Mouse (Mus musculus): ENCODE measurements around the gene Lonrf3. TPM values are rescaled to one million over a fixed set of nuclear protein-coding genes. Genes with fewer than 3 reads are reported as not detected.

The Lonrf3 gene
- polyA plus RNA-seq, 1 experiment from 2014 or later: 0.46 TPM

- no peak for ATAC-seq (ENCODE audit: insufficient number of reproducible peaks, insufficient read depth, low FRiP score, low read depth)
- no peak overlapping the region for H3K9ac ChIP-seq (replicated peaks; ENCODE audit: low read depth, low read length)
- no peak overlapping the region for H3K4me2 ChIP-seq (replicated peaks; ENCODE audit: low read depth, low read length)
- no peak overlapping the region for H3K27ac ChIP-seq (ENCODE audit: low read length)
- no peaks in the 10 kb centered on the region for H3K36me3 ChIP-seq (ENCODE audit: control insufficient read depth, insufficient read depth, low read length)
- H3K4me1 ChIP-seq (ENCODE audit: control insufficient read depth, insufficient read depth, low read length): no peaks in the 10 kb centered on the region
- H3K27me3 ChIP-seq (ENCODE audit: control insufficient read depth, insufficient read depth, low read length): no peaks in the 10 kb centered on the region
- H3K9me3 ChIP-seq (ENCODE audit: control insufficient read depth, low read depth, low read length): no peaks in the 10 kb centered on the region
- WGBS: 67% methylated on average over 3 of the region's 3 CpGs
- no peak overlapping the region for H3K4me3 ChIP-seq (ENCODE audit: low read depth, low read length)
Observed at GRCm38 (mm10) chrX:36389971-36390370, 61.8 kb downstream of the Lonrf3 start.

- 57% methylated on average over 2 of the region's 2 CpGs for WGBS
- H3K4me2 ChIP-seq (replicated peaks; ENCODE audit: low read depth, low read length): no peak overlapping the region
- no peaks in the 10 kb centered on the region for H3K9me3 ChIP-seq (ENCODE audit: control insufficient read depth, low read depth, low read length)
- H3K27me3 ChIP-seq (ENCODE audit: control insufficient read depth, insufficient read depth, low read length): no peaks in the 10 kb centered on the region
- H3K4me3 ChIP-seq (ENCODE audit: low read depth, low read length): no peak overlapping the region
- no peak for ATAC-seq (ENCODE audit: insufficient number of reproducible peaks, insufficient read depth, low FRiP score, low read depth)
- H3K27ac ChIP-seq (ENCODE audit: low read length): no peak overlapping the region
- H3K9ac ChIP-seq (replicated peaks; ENCODE audit: low read depth, low read length): no peak overlapping the region
- H3K36me3 ChIP-seq (ENCODE audit: control insufficient read depth, insufficient read depth, low read length): no peaks in the 10 kb centered on the region
- H3K4me1 ChIP-seq (ENCODE audit: control insufficient read depth, insufficient read depth, low read length): no peaks in the 10 kb centered on the region
Observed at GRCm38 (mm10) chrX:36390503-36390902, 62.4 kb downstream of the Lonrf3 start.

DNA sequence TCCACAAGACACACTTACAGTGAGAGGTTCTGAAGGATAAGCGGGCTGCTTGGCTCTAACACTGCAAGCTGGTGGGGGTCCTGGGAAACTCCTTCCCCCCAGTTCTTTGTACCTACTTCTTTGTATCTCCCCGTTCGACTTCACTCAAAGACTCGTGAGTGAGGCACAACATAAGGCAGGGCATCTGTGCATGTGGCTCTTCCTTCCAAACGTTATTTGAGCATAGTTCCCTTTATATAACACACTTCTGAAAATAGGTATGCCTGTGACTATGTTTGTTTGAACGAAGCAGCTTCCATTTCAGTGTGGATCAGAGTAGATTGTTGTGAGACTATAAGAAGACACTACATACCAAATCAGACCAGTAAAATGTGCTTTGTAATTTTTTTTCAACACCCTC is 64.5 kb downstream of the Lonrf3 start:
- Histone ChIP-seq H3K4me2 (replicated peaks; ENCODE audit: low read depth, low read length) (no peak overlapping the region), H3K27ac (ENCODE audit: low read length) (no peak overlapping the region), H3K4me3 (ENCODE audit: low read depth, low read length) (no peak overlapping the region), H3K36me3 (ENCODE audit: control insufficient read depth, insufficient read depth, low read length) (no peaks in the 10 kb centered on the region), H3K9ac (replicated peaks; ENCODE audit: low read depth, low read length) (no peak overlapping the region), H3K4me1 (ENCODE audit: control insufficient read depth, insufficient read depth, low read length) (no peaks in the 10 kb centered on the region), H3K9me3 (ENCODE audit: control insufficient read depth, low read depth, low read length) (no peaks in the 10 kb centered on the region), H3K27me3 (ENCODE audit: control insufficient read depth, insufficient read depth, low read length) (no peaks in the 10 kb centered on the region)
- ATAC-seq (ENCODE audit: insufficient number of reproducible peaks, insufficient read depth, low FRiP score, low read depth): no peak
- 69% methylated on average over 6 of the region's 6 CpGs for WGBS

DNA sequence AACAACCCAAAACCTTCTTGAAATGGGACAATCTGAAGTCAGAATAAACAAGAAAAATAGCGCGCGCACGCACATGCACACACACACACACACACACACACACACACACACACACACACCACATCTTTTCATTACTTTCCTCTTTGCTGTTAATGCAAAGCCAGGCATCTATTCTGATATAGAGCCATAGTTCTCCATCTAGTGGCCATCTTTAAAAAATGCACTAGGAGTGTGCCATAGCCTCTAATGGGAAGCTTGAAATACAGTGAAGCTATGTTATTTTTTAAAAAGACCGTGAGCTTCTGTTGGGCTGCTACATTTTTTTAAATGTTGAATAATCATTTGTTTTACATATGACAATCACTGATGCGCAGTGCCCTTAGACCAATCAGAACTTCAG is 65.1 kb downstream of the Lonrf3 start:
- no peaks in the 10 kb centered on the region for H3K27me3 ChIP-seq (ENCODE audit: control insufficient read depth, insufficient read depth, low read length)
- no peak overlapping the region for H3K4me2 ChIP-seq (replicated peaks; ENCODE audit: low read depth, low read length)
- no peak overlapping the region for H3K27ac ChIP-seq (ENCODE audit: low read length)
- no peaks in the 10 kb centered on the region for H3K4me1 ChIP-seq (ENCODE audit: control insufficient read depth, insufficient read depth, low read length)
- H3K9me3 ChIP-seq (ENCODE audit: control insufficient read depth, low read depth, low read length): no peaks in the 10 kb centered on the region
- no peak for ATAC-seq (ENCODE audit: insufficient number of reproducible peaks, insufficient read depth, low FRiP score, low read depth)
- WGBS: 50% methylated on average over 6 of the region's 6 CpGs
- H3K4me3 ChIP-seq (ENCODE audit: low read depth, low read length): no peak overlapping the region
- H3K36me3 ChIP-seq (ENCODE audit: control insufficient read depth, insufficient read depth, low read length): no peaks in the 10 kb centered on the region
- no peak overlapping the region for H3K9ac ChIP-seq (replicated peaks; ENCODE audit: low read depth, low read length)

DNA sequence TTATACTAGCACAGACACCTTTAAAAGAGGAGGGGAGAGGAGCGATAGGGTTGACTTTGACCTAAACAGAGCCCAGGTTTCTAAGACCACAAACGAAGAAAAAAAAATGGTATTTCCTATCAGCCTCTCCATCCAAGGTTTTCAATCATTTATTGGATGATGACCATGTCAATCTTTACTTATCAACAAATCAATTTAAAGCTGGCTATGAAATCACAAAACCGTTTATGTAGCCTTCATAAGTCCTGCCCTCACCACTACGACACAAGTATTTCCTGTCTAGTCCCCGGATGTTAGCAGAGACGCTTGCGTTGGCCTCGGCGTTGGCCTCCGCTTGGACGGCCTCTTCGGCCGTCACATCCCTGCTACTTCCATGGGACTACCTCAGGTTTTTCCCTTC is 72.8 kb downstream of the Lonrf3 start, which contains the start of gene Gm6268:
Gene Gm6268, plus strand, starts transcription at position 301 of the 400 bp plus-strand sequence.
- ATAC-seq (ENCODE audit: insufficient number of reproducible peaks, insufficient read depth, low FRiP score, low read depth): no peak
- H3K9ac ChIP-seq (replicated peaks; ENCODE audit: low read depth, low read length): no peak within 1 kb of the TSS
- WGBS: 90% methylated on average over 13 of the region's 13 CpGs
- no peak within 1 kb of the TSS for H3K4me3 ChIP-seq (ENCODE audit: low read depth, low read length)
- H3K27ac ChIP-seq (ENCODE audit: low read length): no peak within 1 kb of the TSS
- H3K27me3 ChIP-seq (ENCODE audit: control insufficient read depth, insufficient read depth, low read length): no peaks in the 10 kb centered on the region
- H3K4me2 ChIP-seq (replicated peaks; ENCODE audit: low read depth, low read length): no peak within 1 kb of the TSS
- H3K36me3 ChIP-seq (ENCODE audit: control insufficient read depth, insufficient read depth, low read length): no peaks in the 10 kb centered on the region
- no peaks in the 10 kb centered on the region for H3K4me1 ChIP-seq (ENCODE audit: control insufficient read depth, insufficient read depth, low read length)
- no peaks in the 10 kb centered on the region for H3K9me3 ChIP-seq (ENCODE audit: control insufficient read depth, low read depth, low read length)

- Histone ChIP-seq H3K27ac (ENCODE audit: low read length) (no peak overlapping the region), H3K4me1 (ENCODE audit: control insufficient read depth, insufficient read depth, low read length) (no peaks in the 10 kb centered on the region), H3K4me3 (ENCODE audit: low read depth, low read length) (no peak overlapping the region), H3K4me2 (replicated peaks; ENCODE audit: low read depth, low read length) (no peak overlapping the region), H3K27me3 (ENCODE audit: control insufficient read depth, insufficient read depth, low read length) (no peaks in the 10 kb centered on the region), H3K36me3 (ENCODE audit: control insufficient read depth, insufficient read depth, low read length) (no peaks in the 10 kb centered on the region), H3K9ac (replicated peaks; ENCODE audit: low read depth, low read length) (no peak overlapping the region), H3K9me3 (ENCODE audit: control insufficient read depth, low read depth, low read length) (no peaks in the 10 kb centered on the region)
- WGBS: 64% methylated on average over 6 of the region's 6 CpGs
- ATAC-seq (ENCODE audit: insufficient number of reproducible peaks, insufficient read depth, low FRiP score, low read depth): no peak
Observed at GRCm38 (mm10) chrX:36402316-36402715, 74.2 kb downstream of the Lonrf3 start.

Small RNA genes within 50 kb of the gene (microRNA-seq; reads per million reads assigned to microRNA genes)
- gene Gm44485: not detected

Other genes with a start within 250 kb of the Lonrf3 start
- gene Il13ra1, start 216.2 kb upstream of the Lonrf3 start, polyA plus RNA-seq (2014; fragmentation: Nextera tagmentation; extraction: Ambion mirVana): 30.6 and 34.3 TPM in 2 replicates
- 21.7 and 26.4 TPM in 2 replicates for gene Zcchc12, start 132.4 kb upstream of the Lonrf3 start, polyA plus RNA-seq (2014; fragmentation: Nextera tagmentation; extraction: Ambion mirVana)
- gene Gm6268, start 72.9 kb downstream of the Lonrf3 start, polyA plus RNA-seq (2014; fragmentation: Nextera tagmentation; extraction: Ambion mirVana): not detected in 2 replicates
- not detected in 2 replicates for gene Gm14569, start 163.5 kb downstream of the Lonrf3 start, polyA plus RNA-seq (2014; fragmentation: Nextera tagmentation; extraction: Ambion mirVana)